ENCODE assay signal across 8 mouse cellular contexts in genomic region chr5:110135293-110136086, GRCm38 (mm10). TPM values are rescaled to one million over a fixed set of nuclear protein-coding genes. Genes with fewer than 3 reads are reported as not detected.
A peak's percentile ranks its signal among the peaks of the same experiment; 100 is the strongest.
DNase-seq lines count a peak whose midpoint lies in the region; ATAC-seq lines count a peak whose summit lies in the region.

TSS of gene Chfr (plus strand) at chr5:110135842.

- intact Hi-C loops in gastrocnemius, postnatal 14 days (cut with DNase I; ENCODE audit: low total_unique reads): no loop called here
- intact Hi-C loops in left cerebral cortex, postnatal 10 days (cut with DNase I): no loop called here

- ATAC-seq in inflammation-experienced regulatory T-cells, adult 6 months: peak; percentile 95
- peak; percentile 99 for ATAC-seq in megakaryocyte-erythroid progenitor cell, adult 5-6 weeks (replicated peaks; ENCODE audit: low FRiP score, low TSS enrichment, poor library complexity, severe bottlenecking)

- peak; percentile 96 for DNase-seq in adipocyte (ENCODE audit: low spot score)
- peak; percentile 98 for DNase-seq in embryo, embryonic 10 days (ENCODE audit: low spot score)
- DNase-seq in gastrocnemius, postnatal 14 days: peak; percentile 99
- DNase-seq in left cerebral cortex, postnatal 10 days (ENCODE audit: extremely low spot score in 1 of 2, low spot score in 2 of 2): peak; percentile 99 to 100
- peak; percentile 100 for DNase-seq in right cerebral cortex, postnatal 25 days
- peak; percentile 97 to 98 for DNase-seq in urinary bladder, postnatal 4 days (ENCODE audit: low spot score in 2 of 2)

RNA-seq across cellular contexts. Expression of gene Chfr, which starts in this region (rescaled TPM):
- total RNA-seq in gastrocnemius, postnatal 14 days (2021): 10 to 100 TPM; 13.1 TPM
- polyA plus RNA-seq in inflammation-experienced regulatory T-cells, adult 6 months (2017; shearing (Covaris generic)): 10 to 100 TPM; 33.8 to 56.1 (median 45.1) TPM
- total RNA-seq in left cerebral cortex, postnatal 10 days (2021): 10 to 100 TPM; 75.6 to 76.2 TPM
- 32.4 and 33.7 TPM in 2 replicates for total RNA-seq in megakaryocyte-erythroid progenitor cell, adult 5-6 weeks (2014; fragmentation: Nextera tagmentation)
- 39.9 and 60.4 TPM in 2 replicates for total RNA-seq in megakaryocyte-erythroid progenitor cell, adult 5-6 weeks (2017)

Comparison
In these comparisons a context has a peak if more than half of its experiments do, and no peak if none do; other contexts are left out.
1. Peak in every context shown above with its lines: DNase-seq and ATAC-seq.